Mouse (Mus musculus) olfactory bulb, adult 2 months (tissue): Measurements from ENCODE around the gene Slc41a2.

Experiments used
- CTCF ChIP-seq: fragments of 200-500 bp; IDR thresholded peaks from 2 replicates; pipeline ENCODE4 v1.5.1; 2012; ENCODE audit warnings: low read depth, mild to moderate bottlenecking, low read length, moderate library complexity; ENCODE audit not compliant: insufficient read depth
- POLR2A ChIP-seq: fragments of 200-500 bp; IDR thresholded peaks from 2 replicates; pipeline ENCODE4 v1.6.1; 2012; ENCODE audit warnings: mild to moderate bottlenecking, low read depth, low read length, moderate library complexity; ENCODE audit not compliant: insufficient read depth

DNA sequence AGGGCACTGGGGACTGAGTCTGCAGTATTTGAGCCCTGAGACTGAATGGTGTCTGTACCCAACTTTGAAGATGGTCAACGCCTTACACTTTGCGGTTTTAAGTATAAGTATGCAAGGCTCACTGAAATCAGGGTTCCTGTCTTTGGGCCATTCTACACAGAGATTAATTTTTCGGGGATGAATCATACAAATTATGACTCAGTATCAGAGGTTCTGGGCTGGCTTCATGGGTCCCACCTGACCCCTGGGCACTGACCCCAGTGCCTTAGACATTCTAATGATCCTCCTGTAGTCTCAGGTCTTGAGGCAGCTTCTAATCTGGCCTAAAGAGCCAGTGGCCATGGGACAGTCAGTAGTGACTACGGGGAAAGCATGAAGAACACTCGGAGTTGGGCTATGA lies 148.6 kb downstream of the Slc41a2 start:
- no peak for TF ChIP-seq CTCF
- no peak for TF ChIP-seq POLR2A
